Mouse (Mus musculus) spleen, embryonic (tissue): ENCODE results near the gene Cap2.

Source experiments
- CTCF ChIA-PET: fragments of 350-600 bp; sonication (Branson Sonifier 250); formaldehyde crosslinking; loops from one replicate; lab custom pipeline; 2022; lab: Charles Lee

The Cap2 gene

GRCm38 (mm10) chr13:46627841-46628240, 126.2 kb downstream of the Cap2 start:
- CTCF ChIA-PET: no interaction called here

GRCm38 (mm10) chr13:46629391-46629790, 127.7 kb downstream of the Cap2 start:
- CTCF ChIA-PET: no interaction called here

GRCm38 (mm10) chr13:46632796-46633195, 131.1 kb downstream of the Cap2 start:
- CTCF ChIA-PET: no interaction called here

GRCm38 (mm10) chr13:46633320-46634132, 131.9 kb downstream of the Cap2 start:
- CTCF ChIA-PET: no interaction called here

- CTCF ChIA-PET: interaction anchor here (0.6 kb wide), 1 partner anchor 10 kb away, joined by 9 read pairs; no protein-coding TSS in a partner anchor
These were observed 132.5 kb downstream of the Cap2 start for GRCm38 (mm10) chr13:46634133-46634488.

DNA sequence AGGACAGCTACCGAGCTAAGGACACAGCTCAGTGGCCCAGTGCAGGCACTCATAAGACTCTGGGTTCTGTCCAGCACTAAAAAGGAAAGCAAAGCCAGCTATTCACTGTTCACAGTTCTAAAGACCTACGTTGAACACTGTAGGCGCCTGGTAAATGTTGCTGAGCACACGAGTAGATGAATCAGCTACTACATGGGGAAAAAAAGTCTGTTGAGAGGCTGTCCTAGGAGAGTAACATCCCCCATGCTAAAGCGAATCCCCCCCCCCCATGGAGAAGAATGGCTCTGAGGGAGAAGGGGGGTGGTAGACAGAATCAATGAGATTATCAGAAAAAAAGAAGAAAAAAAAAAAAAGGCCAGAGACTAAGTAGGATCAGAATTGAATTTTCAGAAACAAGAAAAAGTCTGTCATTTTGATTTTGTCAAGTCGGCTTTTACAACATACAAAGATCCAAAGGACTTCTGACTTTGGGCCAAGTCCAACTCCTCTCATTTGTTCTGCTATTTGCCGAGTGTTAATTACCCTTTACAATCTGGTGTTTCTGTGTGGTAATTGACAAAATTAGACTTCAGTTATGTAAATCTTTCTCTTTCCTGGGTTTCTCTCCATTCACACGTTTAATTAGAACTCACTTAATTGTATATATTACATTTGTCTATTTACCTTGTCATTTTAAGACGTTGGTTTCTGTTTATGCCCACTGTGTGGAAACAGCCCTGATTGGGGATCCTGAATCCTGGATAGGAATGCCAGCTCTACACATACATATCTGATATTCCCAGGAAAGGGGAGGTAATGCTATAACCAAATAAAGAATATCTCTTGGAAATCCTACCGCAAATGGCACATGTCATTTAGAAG, 139.2 kb downstream of the Cap2 start:
- CTCF ChIA-PET: no interaction called here

GRCm38 (mm10) chr13:46642318-46642717, 140.7 kb downstream of the Cap2 start:
- CTCF ChIA-PET: interaction anchor here (0.7 kb wide), 2 partner anchors 110 to 111 kb away, joined by 3 read pairs; no protein-coding TSS in a partner anchor

- CTCF ChIA-PET: interaction anchor here (0.6 to 0.7 kb wide), 3 partner anchors 10 to 985 kb away, joined by 3 to 9 read pairs (median 7); no protein-coding TSS in a partner anchor
These were observed 142.5 kb downstream of the Cap2 start for GRCm38 (mm10) chr13:46644175-46644574.

DNA sequence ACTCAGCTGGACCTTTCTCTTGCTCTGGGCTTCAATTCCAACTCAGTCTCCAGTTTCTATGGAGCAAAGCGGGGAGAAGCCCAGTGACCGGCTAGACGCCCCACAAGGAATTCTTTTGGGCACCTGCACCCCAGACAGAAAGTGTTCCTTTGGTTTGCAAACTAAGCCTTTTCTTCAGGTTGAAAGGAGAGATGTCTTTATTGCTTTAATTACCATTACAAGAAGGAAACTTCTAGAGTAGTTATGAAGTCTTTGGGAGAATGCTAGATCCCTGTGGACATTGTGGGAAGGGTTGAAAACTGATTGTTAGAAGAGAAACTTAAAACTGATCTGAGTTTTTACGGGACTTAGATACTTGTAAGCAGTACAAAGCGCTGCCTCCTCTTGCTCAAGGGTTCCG, 143.8 kb downstream of the Cap2 start:
- CTCF ChIA-PET: no interaction called here

DNA sequence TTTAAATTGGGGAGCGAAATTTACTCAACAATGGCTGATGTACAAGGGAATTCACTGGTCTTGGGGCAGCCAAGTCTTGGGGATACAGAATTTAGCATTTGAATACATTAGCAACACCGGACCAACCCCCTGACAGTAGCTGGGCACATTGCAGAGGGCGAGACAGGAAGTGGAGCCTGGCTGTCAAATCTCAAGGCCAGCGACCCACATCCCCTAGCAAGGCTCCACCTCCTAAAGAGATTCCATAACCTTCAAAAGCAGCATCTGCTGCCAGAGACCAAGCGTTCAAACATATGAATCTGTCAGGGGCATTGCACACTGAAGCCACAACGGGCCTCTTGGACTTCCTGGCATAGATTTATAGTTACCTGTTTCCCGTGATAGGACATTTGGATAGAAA, 150.2 kb downstream of the Cap2 start:
- CTCF ChIA-PET: interaction anchor here (0.5 kb wide), 1 partner anchor 189 kb away, joined by 5 read pairs; no protein-coding TSS in a partner anchor

DNA sequence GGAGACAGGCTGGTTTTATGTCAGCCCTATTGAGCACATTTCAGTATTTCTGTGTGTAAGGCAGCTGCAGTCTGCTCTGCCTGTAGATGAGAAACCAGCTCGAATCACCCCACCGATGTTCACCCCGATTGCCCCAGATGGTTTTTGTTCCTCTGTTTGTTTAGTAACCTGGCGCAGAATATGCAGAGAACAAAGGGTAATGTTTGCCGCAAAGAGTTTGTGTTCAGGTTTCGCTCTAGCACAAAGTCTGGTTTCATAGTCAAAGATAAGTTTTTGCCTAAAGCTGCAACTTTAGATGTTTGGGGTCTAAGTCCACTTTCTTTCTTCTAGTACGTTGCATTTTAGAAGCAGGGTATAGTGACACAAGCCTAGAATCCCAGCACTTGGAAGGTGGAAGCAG, 151.0 kb downstream of the Cap2 start:
- CTCF ChIA-PET: no interaction called here

DNA sequence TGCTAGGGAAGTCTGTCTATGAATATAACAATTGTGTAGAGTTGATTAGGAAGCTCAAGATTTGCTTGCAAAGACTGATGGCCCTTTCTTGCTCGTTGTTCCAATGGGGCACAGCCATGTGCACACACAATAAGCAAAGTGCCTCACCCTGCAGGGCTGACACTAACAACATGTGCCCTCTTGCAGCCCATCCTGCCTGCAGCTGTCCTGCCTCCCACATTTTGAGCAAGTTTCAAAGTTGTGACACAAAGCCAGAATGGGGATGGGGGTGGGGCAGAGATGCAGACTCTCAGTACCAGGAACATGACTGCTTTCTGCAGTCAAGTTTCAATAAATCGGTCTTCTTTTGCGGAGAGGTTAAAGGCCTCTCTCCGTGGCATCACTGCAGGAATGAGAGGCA, 152.0 kb downstream of the Cap2 start:
- CTCF ChIA-PET: no interaction called here

DNA sequence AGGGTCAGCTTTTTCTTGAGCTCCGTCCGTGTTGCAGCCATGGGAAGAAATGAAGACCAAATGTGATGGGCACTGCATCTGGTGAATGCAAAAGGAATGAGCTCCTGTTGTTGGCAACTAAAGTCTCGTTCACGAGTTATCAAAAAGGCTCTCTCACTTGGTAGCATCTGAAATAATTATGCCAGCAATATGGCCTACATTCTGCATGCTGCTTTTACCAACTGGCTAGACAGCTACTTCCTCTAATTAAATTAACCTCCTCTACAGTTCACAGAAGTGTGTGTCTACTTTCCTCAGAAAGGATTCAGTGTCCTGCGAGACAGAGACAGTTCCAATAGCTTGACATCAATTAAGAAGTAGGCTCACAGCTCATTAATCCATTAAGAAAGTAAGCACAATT, 152.9 kb downstream of the Cap2 start:
- CTCF ChIA-PET: no interaction called here

- CTCF ChIA-PET: no interaction called here
These were observed 157.6 kb downstream of the Cap2 start for GRCm38 (mm10) chr13:46659211-46659610.

DNA sequence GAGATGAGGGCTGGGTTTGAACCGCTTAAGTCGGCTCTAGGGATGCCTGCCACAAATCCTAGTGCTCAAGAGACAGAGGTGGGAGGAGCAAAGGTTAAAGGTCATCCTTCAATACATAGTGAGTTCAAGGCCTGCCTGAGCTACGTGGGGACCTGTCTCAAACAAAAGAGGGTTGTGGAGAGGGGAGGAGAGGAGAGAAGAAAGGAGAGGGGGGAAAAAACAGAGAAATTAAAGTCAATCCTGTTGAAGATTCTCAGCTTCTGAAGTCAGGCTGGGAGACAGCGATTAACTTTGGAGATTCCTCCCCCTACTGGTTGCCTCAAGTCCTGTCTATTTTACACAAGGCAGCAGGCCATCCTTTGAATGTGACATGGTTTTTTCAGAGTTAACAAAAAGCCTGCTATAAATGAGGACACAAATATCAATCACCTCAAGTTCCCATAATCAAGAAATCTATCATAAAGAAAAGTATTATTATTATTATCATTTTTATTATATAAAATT, 161.9 kb downstream of the Cap2 start:
- CTCF ChIA-PET: no interaction called here

GRCm38 (mm10) chr13:46669048-46669619, 167.5 kb downstream of the Cap2 start, which contains the start of gene Fam8a1:
Fam8a1 (plus strand) TSS chr13:46669522.
- CTCF ChIA-PET: no interaction called here

GRCm38 (mm10) chr13:46669620-46670271, 168.1 kb downstream of the Cap2 start:
- CTCF ChIA-PET: interaction anchor here (1.0 kb wide), 1 partner anchor 65 kb away, joined by 6 read pairs; no protein-coding TSS in a partner anchor

DNA sequence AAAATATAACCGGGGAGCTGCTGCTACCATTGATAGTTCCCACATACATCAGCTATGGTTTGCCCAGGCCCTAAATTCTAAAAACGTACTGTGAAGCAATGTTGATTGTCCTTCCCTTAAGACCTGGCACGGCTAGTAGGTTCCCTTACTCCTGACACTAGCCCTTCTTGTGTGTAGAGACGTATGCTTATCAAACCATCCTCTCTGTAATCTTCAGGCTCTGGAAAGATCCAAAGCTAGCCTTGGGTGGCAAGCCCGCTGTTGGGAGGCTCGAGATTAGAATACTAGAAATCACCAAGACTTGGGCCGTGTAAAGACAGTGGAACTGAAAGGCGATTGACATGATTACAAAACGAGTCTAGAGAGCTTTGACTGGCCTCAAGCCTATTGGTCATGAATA, 168.9 kb downstream of the Cap2 start:
- CTCF ChIA-PET: interaction anchor here (1.0 kb wide), 1 partner anchor 65 kb away, joined by 6 read pairs; no protein-coding TSS in a partner anchor

DNA sequence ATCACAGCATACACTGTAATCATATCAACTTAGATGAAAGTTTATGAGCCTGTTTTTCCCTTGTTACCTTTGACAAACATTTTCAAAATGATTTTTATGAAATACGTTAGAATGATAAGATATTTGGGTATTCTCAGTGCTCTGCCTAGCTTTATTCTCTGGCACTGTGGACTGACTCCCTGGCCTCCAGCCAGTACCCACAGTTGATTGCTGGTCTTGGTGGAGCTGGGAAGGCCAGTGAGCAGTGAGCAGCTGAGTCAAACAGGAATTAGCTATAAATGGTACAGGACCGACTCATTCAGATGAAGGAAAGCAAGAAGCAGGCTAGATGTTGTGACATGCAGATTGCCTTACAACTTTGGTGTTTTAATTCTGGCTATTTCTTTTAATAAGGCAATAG, 173.0 kb downstream of the Cap2 start:
- CTCF ChIA-PET: no interaction called here

GRCm38 (mm10) chr13:46677721-46678120, 176.1 kb downstream of the Cap2 start:
- CTCF ChIA-PET: no interaction called here

- CTCF ChIA-PET: no interaction called here
These were observed 181.3 kb downstream of the Cap2 start for GRCm38 (mm10) chr13:46682921-46683320.
